Mouse (Mus musculus) MEL (cell line): ENCODE measurements around the gene Pnmal1. TPM values are rescaled to one million over a fixed set of nuclear protein-coding genes. Genes with fewer than 3 reads are reported as not detected.

Experiments
- DNase-seq: peaks from one replicate; pipeline ENCODE4 v3.0.0; 2011; ENCODE audit warnings: low read depth, low spot score
- H3K27ac ChIP-seq: 2 replicates; pipeline ENCODE4 v1.5.1; 2012; ENCODE audit warnings: low read depth, mild to moderate bottlenecking, control low read depth, low read length, moderate library complexity; ENCODE audit not compliant: control insufficient read depth
- H3K27me3 ChIP-seq, 2 experiments: fragments of 150-350 bp in 1 of 2; sonication (generic) in 1 of 2; 2 replicates each; pipeline ENCODE4 v1.6.1; 2012; ENCODE audit warnings: low read length in 2 of 2, mild to moderate bottlenecking in 2 of 2, improper control_type of control experiment in 1 of 2, moderate library complexity in 1 of 2; ENCODE audit not compliant: insufficient read depth in 2 of 2, control insufficient read depth in 1 of 2
- H3K36me3 ChIP-seq, 2 experiments: 2 replicates each; pipeline ENCODE4 v1.6.1; 2012 to 2014; ENCODE audit warnings: low read length in 2 of 2, improper control_type of control experiment in 1 of 2, inconsistent platforms in 1 of 2, mild to moderate bottlenecking in 1 of 2; ENCODE audit not compliant: insufficient read depth in 2 of 2, control insufficient read depth in 1 of 2
- H3K4me1 ChIP-seq, 2 experiments: fragments of 150-350 bp in 1 of 2; sonication (generic) in 1 of 2; 2 replicates each; pipeline ENCODE4 v1.6.1; 2012; ENCODE audit warnings: low read length in 2 of 2, improper control_type of control experiment in 1 of 2, mild to moderate bottlenecking in 1 of 2; ENCODE audit not compliant: insufficient read depth in 2 of 2, control insufficient read depth in 1 of 2
- H3K4me3 ChIP-seq, 2 experiments: fragments of 150-350 bp in 1 of 2; sonication (generic) in 1 of 2; 2 replicates each; pipeline ENCODE4 v1.5.1; 2012; ENCODE audit warnings: low read depth in 2 of 2, low read length in 2 of 2, mild to moderate bottlenecking in 2 of 2, moderate library complexity in 2 of 2, control low read depth in 1 of 2, improper control_type of control experiment in 1 of 2; ENCODE audit not compliant: control insufficient read depth in 1 of 2, insufficient read depth in 1 of 2
- H3K79me2 ChIP-seq: 2 replicates; pipeline ENCODE4 v1.6.1; 2012; ENCODE audit warnings: mild to moderate bottlenecking, low read length, moderate library complexity; ENCODE audit not compliant: control insufficient read depth, poor library complexity, insufficient read depth
- H3K9ac ChIP-seq: 2 replicates; pipeline ENCODE4 v1.6.1; 2012; ENCODE audit warnings: low read depth, mild to moderate bottlenecking, control low read depth, low read length, moderate library complexity; ENCODE audit not compliant: control insufficient read depth, poor library complexity, severe bottlenecking
- H3K9me3 ChIP-seq: fragments of 150-350 bp; sonication (generic); replicated peaks from 2 replicates; pipeline ENCODE4 v1.6.1; 2012; ENCODE audit warnings: mild to moderate bottlenecking, low read length, improper control_type of control experiment, moderate library complexity; ENCODE audit not compliant: insufficient read depth
- BHLHE40 ChIP-seq: IDR thresholded peaks from 2 replicates; pipeline ENCODE4 v1.6.1; 2012; ENCODE audit warnings: low read depth, mild to moderate bottlenecking, inconsistent platforms, low read length, improper control_type of control experiment, borderline replicate concordance
- CHD1 ChIP-seq: IDR thresholded peaks from 2 replicates; pipeline ENCODE4 v1.6.1; 2012; ENCODE audit warnings: low read depth, mild to moderate bottlenecking, inconsistent platforms, low read length, improper control_type of control experiment
- CHD2 ChIP-seq: IDR thresholded peaks from 2 replicates; pipeline ENCODE4 v1.6.1; 2011; ENCODE audit warnings: low read length, improper control_type of control experiment
- CTCF ChIP-seq, 3 experiments: IDR thresholded peaks in 2 of 3; conservative IDR thresholded peaks in 1 of 3; 2 replicates each; pipeline ENCODE4 v1.5.1; 2011 to 2012; ENCODE audit warnings: low read length in 3 of 3, low read depth in 2 of 3, mild to moderate bottlenecking in 2 of 3, improper control_type of control experiment in 1 of 3, inconsistent platforms in 1 of 3, mixed read lengths in 1 of 3, moderate library complexity in 1 of 3; ENCODE audit not compliant: control insufficient read depth in 1 of 3, insufficient read depth in 1 of 3, poor library complexity in 1 of 3, severe bottlenecking in 1 of 3
- E2F4 ChIP-seq: IDR thresholded peaks from 2 replicates; pipeline ENCODE4 v1.6.1; 2011; ENCODE audit warnings: low read depth, low read length, improper control_type of control experiment, borderline replicate concordance
- ELF1 ChIP-seq: IDR thresholded peaks from 2 replicates; pipeline ENCODE4 v1.6.1; 2014; ENCODE audit warnings: low read depth, mild to moderate bottlenecking, inconsistent platforms, low read length, improper control_type of control experiment, moderate library complexity
- EP300 ChIP-seq, 2 experiments: IDR thresholded peaks; 2 replicates each; pipeline ENCODE4 v1.6.1; 2011; ENCODE audit warnings: improper control_type of control experiment in 2 of 2, low read length in 2 of 2, low read depth in 1 of 2, mild to moderate bottlenecking in 1 of 2
- ETS1 ChIP-seq: IDR thresholded peaks from 2 replicates; pipeline ENCODE4 v1.6.1; 2012; ENCODE audit warnings: low read depth, mild to moderate bottlenecking, inconsistent platforms, low read length, improper control_type of control experiment, moderate library complexity
- GABPA ChIP-seq: IDR thresholded peaks from 2 replicates; pipeline ENCODE4 v1.6.1; 2012; ENCODE audit warnings: low read depth, mild to moderate bottlenecking, inconsistent platforms, low read length, improper control_type of control experiment, moderate library complexity
- GATA1 ChIP-seq: IDR thresholded peaks from 2 replicates; pipeline ENCODE4 v1.6.1; 2011; ENCODE audit warnings: low read depth, low read length, improper control_type of control experiment
- HCFC1 ChIP-seq: IDR thresholded peaks from 2 replicates; pipeline ENCODE4 v1.6.1; 2012; ENCODE audit warnings: low read depth, mild to moderate bottlenecking, inconsistent platforms, low read length, improper control_type of control experiment, moderate library complexity
- MAZ ChIP-seq: IDR thresholded peaks from 2 replicates; pipeline ENCODE4 v1.6.1; 2012; ENCODE audit warnings: low read depth, mild to moderate bottlenecking, inconsistent platforms, low read length, improper control_type of control experiment
- MEF2A ChIP-seq: IDR thresholded peaks from 2 replicates; pipeline ENCODE4 v1.6.1; 2014; ENCODE audit warnings: low read depth, mild to moderate bottlenecking, inconsistent platforms, low read length, improper control_type of control experiment; ENCODE audit not compliant: poor library complexity, insufficient replicate concordance, severe bottlenecking; ENCODE audit errors: extremely low read depth
- MXI1 ChIP-seq: IDR thresholded peaks from 2 replicates; pipeline ENCODE4 v1.6.1; 2011; ENCODE audit warnings: mild to moderate bottlenecking, low read depth, low read length, improper control_type of control experiment
- MYB ChIP-seq: IDR thresholded peaks from 2 replicates; pipeline ENCODE4 v1.6.1; 2011; ENCODE audit warnings: mild to moderate bottlenecking, low read depth, low read length, improper control_type of control experiment
- MYC ChIP-seq: IDR thresholded peaks from 2 replicates; pipeline ENCODE4 v1.6.1; 2011; ENCODE audit warnings: low read depth, mild to moderate bottlenecking, low read length, improper control_type of control experiment, moderate library complexity
- NELFE ChIP-seq: IDR thresholded peaks from 2 replicates; pipeline ENCODE4 v1.6.1; 2011; ENCODE audit warnings: low read depth, low read length, improper control_type of control experiment
- NRF1 ChIP-seq: IDR thresholded peaks from 2 replicates; pipeline ENCODE4 v1.6.1; 2014; ENCODE audit warnings: low read depth, mild to moderate bottlenecking, inconsistent platforms, low read length, improper control_type of control experiment, moderate library complexity; ENCODE audit not compliant: poor library complexity, insufficient read depth, severe bottlenecking
- POLR2A ChIP-seq, 2 experiments: IDR thresholded peaks; 2 replicates each; pipeline ENCODE4 v1.6.1; 2011 to 2012; ENCODE audit warnings: low read length in 2 of 2, mild to moderate bottlenecking in 2 of 2, control low read depth in 1 of 2, improper control_type of control experiment in 1 of 2, low read depth in 1 of 2, moderate library complexity in 1 of 2; ENCODE audit not compliant: control insufficient read depth in 1 of 2, insufficient read depth in 1 of 2, poor library complexity in 1 of 2
- POLR2AphosphoS2 ChIP-seq: IDR thresholded peaks from 2 replicates; pipeline ENCODE4 v1.6.1; 2011; ENCODE audit warnings: low read length, improper control_type of control experiment
- POLR2AphosphoS5 ChIP-seq: IDR thresholded peaks from 2 replicates; pipeline ENCODE4 v1.6.1; 2012; ENCODE audit warnings: low read depth, borderline replicate concordance, mild to moderate bottlenecking, inconsistent platforms, low read length, moderate library complexity, mixed read lengths
- RAD21 ChIP-seq: IDR thresholded peaks from 2 replicates; pipeline ENCODE4 v1.6.1; 2011; ENCODE audit warnings: mild to moderate bottlenecking, low read depth, low read length, improper control_type of control experiment
- RCOR1 ChIP-seq: IDR thresholded peaks from 2 replicates; pipeline ENCODE4 v1.6.1; 2012; ENCODE audit warnings: low read depth, mild to moderate bottlenecking, inconsistent platforms, low read length, improper control_type of control experiment
- SIN3A ChIP-seq: IDR thresholded peaks from 2 replicates; pipeline ENCODE4 v1.6.1; 2012; ENCODE audit warnings: low read length, improper control_type of control experiment, inconsistent platforms
- TAL1 ChIP-seq: IDR thresholded peaks from 2 replicates; pipeline ENCODE4 v1.6.1; 2012; ENCODE audit warnings: mild to moderate bottlenecking, inconsistent platforms, low read length, moderate library complexity, mixed read lengths
- TBP ChIP-seq: IDR thresholded peaks from 2 replicates; pipeline ENCODE4 v1.8.0; 2011; ENCODE audit warnings: low read depth, low read length, improper control_type of control experiment
- TCF12 ChIP-seq: IDR thresholded peaks from 2 replicates; pipeline ENCODE4 v1.6.1; 2014; ENCODE audit warnings: low read depth, mild to moderate bottlenecking, inconsistent platforms, low read length, improper control_type of control experiment, moderate library complexity
- UBTF ChIP-seq: IDR thresholded peaks from 2 replicates; pipeline ENCODE4 v1.6.1; 2012; ENCODE audit warnings: low read depth, mild to moderate bottlenecking, inconsistent platforms, low read length, improper control_type of control experiment, moderate library complexity, borderline replicate concordance; ENCODE audit not compliant: insufficient read depth
- USF1 ChIP-seq: IDR thresholded peaks from 2 replicates; pipeline ENCODE4 v1.6.1; 2014; ENCODE audit warnings: low read depth, mild to moderate bottlenecking, inconsistent platforms, low read length, improper control_type of control experiment, moderate library complexity
- USF2 ChIP-seq, 2 experiments: IDR thresholded peaks; 2 replicates each; pipeline ENCODE4 v1.6.1; 2011 to 2012; ENCODE audit warnings: improper control_type of control experiment in 2 of 2, low read length in 2 of 2, borderline replicate concordance in 1 of 2, inconsistent platforms in 1 of 2, low read depth in 1 of 2, mild to moderate bottlenecking in 1 of 2; ENCODE audit not compliant: insufficient read depth in 1 of 2
- ZC3H11A ChIP-seq: IDR thresholded peaks from 2 replicates; pipeline ENCODE4 v1.6.1; 2012; ENCODE audit warnings: low read depth, mild to moderate bottlenecking, inconsistent platforms, low read length, improper control_type of control experiment
- ZKSCAN1 ChIP-seq: IDR thresholded peaks from 2 replicates; pipeline ENCODE4 v1.6.1; 2012; ENCODE audit warnings: low read depth, mild to moderate bottlenecking, inconsistent platforms, low read length, improper control_type of control experiment, moderate library complexity
- ZMIZ1 ChIP-seq: IDR thresholded peaks from 2 replicates; pipeline ENCODE4 v1.6.1; 2012; ENCODE audit warnings: low read depth, mild to moderate bottlenecking, inconsistent platforms, low read length, improper control_type of control experiment, moderate library complexity
- ZNF384 ChIP-seq: IDR thresholded peaks from 2 replicates; pipeline ENCODE4 v1.6.1; 2012; ENCODE audit warnings: low read depth, mild to moderate bottlenecking, inconsistent platforms, low read length, improper control_type of control experiment
- polyA plus RNA-seq, 2 experiments: library from polyadenylated mRNA; stranded (reverse) in 1 of 2; unstranded in 1 of 2; fragments of >175 nt in 1 of 2; fragments of >200 nt in 1 of 2; gene quantifications; 2 replicates each; pipeline versions ENCODE4 v1.2.1 to v1.2.4; 2012; ENCODE audit warnings: low replicate concordance in 2 of 2, low read depth in 1 of 2; ENCODE audit not compliant: insufficient read length in 2 of 2, insufficient read depth in 1 of 2, missing spikeins in 1 of 2
- total RNA-seq: library from RNA; depleted of rRNA; stranded (reverse); fragments of 300-350 nt; gene quantifications from 2 replicates; pipeline ENCODE4 v1.2.3, GENCODE M21; 2012

The Pnmal1 gene
- total and polyA plus RNA-seq, 3 experiments, result 0.19 to 0.53 TPM; not detected in 1

DNA sequence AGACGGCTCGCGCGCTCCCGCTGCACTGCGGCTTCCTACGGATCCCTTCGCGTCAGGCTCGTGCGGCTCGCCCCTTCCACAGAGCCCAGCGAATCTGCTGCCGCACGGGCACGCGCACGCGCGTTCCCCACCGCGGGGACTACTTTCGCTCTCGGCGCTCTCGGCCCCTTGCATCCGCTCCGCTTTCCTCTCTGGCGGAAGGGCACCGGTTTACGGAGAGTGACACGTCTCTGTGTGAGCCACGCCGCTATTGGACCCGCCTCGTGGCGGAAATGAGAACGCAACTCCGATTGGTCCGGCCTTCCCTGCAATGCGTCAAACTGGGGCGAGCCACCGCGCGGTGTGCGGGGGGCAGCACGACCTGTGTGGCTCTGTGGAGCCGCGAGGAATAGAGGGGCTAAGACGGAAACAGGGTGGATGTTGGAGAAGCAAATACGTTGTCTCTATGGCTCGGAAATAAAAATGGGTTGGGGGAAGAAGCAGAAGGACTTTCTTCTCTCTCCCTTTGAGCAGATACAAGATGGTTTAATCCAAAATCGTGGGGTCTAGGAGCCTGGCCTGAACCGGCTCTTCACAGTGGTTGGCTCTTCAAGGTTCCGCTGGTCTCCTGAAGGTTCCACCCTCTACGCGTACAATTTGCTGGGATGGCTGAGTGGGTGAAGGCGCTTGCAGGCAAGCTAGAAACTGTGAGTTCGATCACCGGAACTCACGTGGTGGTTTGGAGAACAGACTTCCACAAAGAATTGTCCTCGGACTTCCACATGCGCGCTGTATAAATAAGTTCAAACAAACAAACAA lies 35.2 kb upstream of the Pnmal1 start, which contains the start of gene Calm3:
Calm3 (minus strand) TSS at position 78 of the 798 bp plus-strand sequence.
- peak within 1 kb of the TSS; percentile 84 to 96 for H3K4me3 ChIP-seq
- H3K9me3 ChIP-seq, result no peaks in the 10 kb centered on the region
- H3K27ac ChIP-seq, result peak within 1 kb of the TSS; percentile 95
- peak within 1 kb of the TSS; percentile 95 for H3K9ac ChIP-seq
- DNase-seq, result peak; percentile 100
- peaks cover 0 to 13% of the 10 kb centered on the region in 2 experiments; a peak in 2 of 4 replicates for H3K36me3 ChIP-seq
- no peaks in the 10 kb centered on the region for H3K27me3 ChIP-seq
- H3K4me1 ChIP-seq, result peaks cover 0 to 13% of the 10 kb centered on the region in 2 experiments; a peak in 3 of 4 replicates
- H3K79me2 ChIP-seq, result peaks cover 41% of the 10 kb centered on the region
- TF ChIP-seq RAD21, result no peak
- TF ChIP-seq CHD2, result no peak
- TF ChIP-seq MYB, result no peak
- peak; percentile 92 for TF ChIP-seq MAZ
- no peak for TF ChIP-seq ZNF384
- no peak; the same call in 1 of the 2 replicates for TF ChIP-seq UBTF
- TF ChIP-seq BHLHE40, result peak; percentile 69; the same call in 1 of the 2 replicates
- TF ChIP-seq TCF12, result peak; percentile 81
- no peak for TF ChIP-seq TAL1
- TF ChIP-seq ELF1, result peak; percentile 80
- TF ChIP-seq ETS1, result peak; percentile 65
- peak; percentile 53; the same call in 1 of the 2 replicates for TF ChIP-seq ZMIZ1
- TF ChIP-seq MXI1, result peak; percentile 73; the same call in 1 of the 2 replicates
- TF ChIP-seq POLR2AphosphoS5, result no peak
- peak in 1 of 2 experiments; percentile 56; a peak in 2 of 4 replicates for TF ChIP-seq EP300 (IDR thresholded peaks at IDR 0.05; ENCODE audit: low read depth in 1 of 2, low read length in 2 of 2)
- peak; percentile 78; the same call in 1 of the 2 replicates for TF ChIP-seq ZKSCAN1
- peak; percentile 83 for TF ChIP-seq HCFC1
- TF ChIP-seq MEF2A, result peak; percentile 56; the same call in 1 of the 2 replicates
- peak; percentile 65; the same call in 1 of the 2 replicates for TF ChIP-seq GABPA
- no peak for TF ChIP-seq GATA1
- TF ChIP-seq ZC3H11A, result no peak
- TF ChIP-seq USF1, result peak; percentile 60
- peak in 1 of 2 experiments; percentile 91; a peak in 2 of 4 replicates for TF ChIP-seq POLR2A (IDR thresholded peaks at IDR 0.05; ENCODE audit: control insufficient read depth in 1 of 2, insufficient read depth in 1 of 2, low read depth in 1 of 2, low read length in 2 of 2, poor library complexity in 1 of 2)
- peak; percentile 89 for TF ChIP-seq SIN3A
- TF ChIP-seq RCOR1, result no peak
- TF ChIP-seq NELFE, result peak; percentile 69; the same call in 1 of the 2 replicates
- no peak for TF ChIP-seq E2F4
- TF ChIP-seq MYC, result peak; percentile 68
- TF ChIP-seq NRF1, result peak; percentile 70
- peak; percentile 100 for TF ChIP-seq CHD1
- TF ChIP-seq POLR2AphosphoS2, result peak; percentile 58; the same call in 1 of the 2 replicates
- peak; percentile 88 for TF ChIP-seq TBP
- no peak for TF ChIP-seq USF2 (IDR thresholded peaks at IDR 0.05; ENCODE audit: borderline replicate concordance in 1 of 2, insufficient read depth in 1 of 2, low read depth in 1 of 2, low read length in 2 of 2)
- TF ChIP-seq CTCF (IDR thresholded peaks at IDR 0.05 in 2 of 3, conservative IDR thresholded peaks at IDR 0.05 in 1 of 3; ENCODE audit: control insufficient read depth in 1 of 3, insufficient read depth in 1 of 3, low read depth in 2 of 3, low read length in 3 of 3, poor library complexity in 1 of 3, severe bottlenecking in 1 of 3), result no peak
